Mouse (Mus musculus): Measurements from ENCODE around the gene Mapk11.

Mapk11 gene

DNA sequence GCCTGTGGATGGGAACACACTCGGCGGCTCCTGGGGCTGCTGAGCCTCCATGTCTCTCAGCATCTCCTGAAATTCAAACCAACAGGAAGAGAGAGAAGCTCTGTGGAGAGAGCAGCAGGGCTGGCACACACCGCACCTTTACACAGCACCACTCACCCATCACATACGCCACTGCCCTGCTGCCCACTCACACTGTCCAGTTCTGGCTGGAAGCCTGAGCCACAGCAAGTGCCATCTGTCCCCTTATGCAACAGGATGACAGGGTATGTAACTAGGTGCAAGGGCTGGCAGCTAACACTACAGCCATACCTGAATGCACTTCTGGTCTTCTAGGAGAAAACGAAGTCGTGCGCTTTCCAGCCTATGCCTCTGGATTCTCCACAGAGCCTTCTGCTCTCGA lies 45.0 kb downstream of the Mapk11 start:
- DNase-seq (ENCODE audit: low read depth, low spot score): no peak

DNA sequence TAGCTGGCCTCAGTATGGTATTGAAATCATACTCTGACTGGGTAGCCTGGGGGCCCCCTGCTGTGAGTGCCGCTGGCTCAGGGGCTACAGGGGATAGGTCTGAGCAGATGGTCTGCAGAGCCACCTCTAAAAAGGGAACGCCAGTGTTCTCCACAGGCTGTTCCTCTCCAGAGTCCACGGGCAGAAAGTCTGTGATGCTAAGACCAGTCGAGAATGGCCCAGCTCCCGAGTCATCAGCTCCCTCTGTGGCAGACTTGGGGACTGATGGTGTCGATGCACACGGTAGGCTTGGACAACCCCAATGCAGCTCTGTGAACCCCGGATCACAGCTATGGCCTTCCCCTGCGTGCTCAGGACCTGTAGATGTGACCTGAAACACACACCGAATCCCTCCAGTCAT lies 45.5 kb downstream of the Mapk11 start:
- DNase-seq (ENCODE audit: low read depth, low spot score): no peak

DNA sequence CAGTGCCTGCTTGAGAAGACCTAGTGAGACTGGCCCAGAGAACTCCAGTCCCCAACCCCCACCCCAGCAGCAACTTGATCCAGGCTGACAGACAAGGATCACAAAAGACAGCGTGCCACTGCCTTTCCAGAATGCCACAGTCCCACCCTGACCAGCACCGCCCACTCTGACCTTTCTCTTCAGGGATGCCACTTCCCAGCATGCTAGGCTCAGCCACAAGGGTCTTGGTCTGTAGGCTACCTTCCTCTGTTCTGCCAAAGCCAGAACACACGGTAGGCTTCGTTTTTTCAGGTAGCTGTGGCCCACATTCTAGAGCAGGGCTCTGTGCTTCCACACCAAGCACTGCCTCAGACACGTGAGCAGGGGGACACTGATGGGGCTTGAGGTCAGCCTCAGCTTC lies 46.8 kb downstream of the Mapk11 start:
- DNase-seq (ENCODE audit: low read depth, low spot score): no peak

DNA sequence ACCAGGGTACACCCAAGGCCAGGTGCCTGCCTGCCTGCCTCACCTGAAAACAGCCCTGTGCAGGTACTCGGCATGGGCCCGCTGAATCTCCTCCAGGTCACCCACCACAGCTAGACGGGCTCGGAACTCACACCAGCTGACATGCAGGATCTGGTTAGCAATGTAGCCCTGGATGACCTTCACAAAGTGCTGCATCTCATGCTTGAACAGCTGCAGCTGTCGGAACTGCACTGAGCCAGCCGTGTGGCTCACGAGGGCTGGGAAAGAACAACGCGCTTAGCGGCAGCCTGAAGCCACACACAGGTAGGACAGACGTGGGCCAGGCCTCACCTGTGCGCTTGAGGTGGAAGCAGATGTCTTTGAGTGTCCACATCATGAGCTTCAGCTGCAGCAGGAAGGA lies 48.6 kb downstream of the Mapk11 start:
- no peak for DNase-seq (ENCODE audit: low read depth, low spot score)

DNA sequence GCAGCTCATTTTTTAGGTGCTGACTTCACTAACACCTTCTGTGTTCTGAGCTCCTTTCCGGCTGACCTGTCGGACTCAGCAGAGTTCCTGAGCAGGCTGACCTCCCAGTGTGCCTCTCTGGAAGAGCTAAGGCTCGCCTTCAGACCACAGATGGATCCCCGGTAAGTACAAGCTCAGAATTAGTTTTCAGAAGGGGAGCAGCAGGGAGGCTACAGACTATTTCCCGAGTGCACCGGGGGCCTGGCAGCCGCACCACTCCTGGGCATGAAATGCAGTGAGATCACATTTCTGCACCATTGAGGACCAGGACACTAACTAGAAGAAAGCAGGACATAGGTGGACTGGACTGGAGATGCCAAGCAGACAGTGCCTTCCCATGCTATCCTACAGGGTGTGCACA lies 50.8 kb downstream of the Mapk11 start:
- no peak for DNase-seq (ENCODE audit: low read depth, low spot score)

DNA sequence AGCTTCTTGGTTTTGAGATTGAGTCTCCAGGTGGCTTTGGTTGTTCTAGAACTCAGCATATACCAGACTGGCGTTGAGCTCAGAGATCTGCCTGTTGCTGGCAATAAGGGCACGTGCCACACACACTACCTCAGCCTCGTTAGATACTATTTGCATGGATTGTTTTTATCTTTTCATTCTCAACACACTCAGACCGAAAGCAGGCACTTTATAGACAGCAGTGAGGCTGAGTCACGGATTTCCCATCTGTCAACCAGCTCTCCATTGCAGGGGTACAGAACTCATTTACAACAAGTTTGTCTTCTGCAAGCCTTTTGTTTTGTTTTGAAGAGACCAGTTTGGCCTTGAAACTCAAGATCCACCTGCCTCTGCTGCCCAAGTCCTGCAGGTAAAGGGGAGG lies 52.0 kb downstream of the Mapk11 start:
- no peak for DNase-seq (ENCODE audit: low read depth, low spot score)
